Mouse (Mus musculus): ENCODE measurements around the gene Cntd1. TPM values are rescaled to one million over a fixed set of nuclear protein-coding genes. Genes with fewer than 3 reads are reported as not detected.

Cntd1 gene
- total RNA-seq, 2 experiments from 2014 or later: 0.29 to 0.56 TPM

- no peak for TF ChIP-seq CTCF (conservative IDR thresholded peaks at IDR 0.05)
- peak in 1 of 2 experiments; percentile 34 for DNase-seq (ENCODE audit: low spot score in 2 of 2)
- peak overlapping the region; percentile 86 for H3K4me3 ChIP-seq
- H3K27ac ChIP-seq: peak overlapping the region; percentile 96
Measured at GRCm38 (mm10) chr11:101277381-101278222, 1.2 kb upstream of the Cntd1 start.

GRCm38 (mm10) chr11:101279193-101279569 is 369 bp downstream of the Cntd1 start:
- H3K4me3 ChIP-seq: peak overlapping the region; percentile 86
- peak overlapping the region; percentile 96; the same call in 1 of the 2 replicates for H3K27ac ChIP-seq
- no peak for DNase-seq (ENCODE audit: low spot score in 2 of 2)
- no peak for TF ChIP-seq CTCF (conservative IDR thresholded peaks at IDR 0.05)

GRCm38 (mm10) chr11:101280837-101281236 is 2.0 kb downstream of the Cntd1 start:
- Histone ChIP-seq H3K27ac (no peak overlapping the region), H3K4me3 (no peak overlapping the region)
- TF ChIP-seq CTCF (conservative IDR thresholded peaks at IDR 0.05): no peak
- no peak for DNase-seq (ENCODE audit: low spot score in 2 of 2)

- Histone ChIP-seq H3K4me3 (no peak overlapping the region), H3K27ac (no peak overlapping the region)
- DNase-seq (ENCODE audit: low spot score in 2 of 2): no peak
- TF ChIP-seq CTCF (conservative IDR thresholded peaks at IDR 0.05): no peak
Measured at GRCm38 (mm10) chr11:101282896-101283295, 4.1 kb downstream of the Cntd1 start.

- no peak for TF ChIP-seq CTCF (conservative IDR thresholded peaks at IDR 0.05)
- no peak for DNase-seq (ENCODE audit: low spot score in 2 of 2)
- H3K27ac ChIP-seq: no peak overlapping the region
- no peak overlapping the region for H3K4me3 ChIP-seq
Measured at GRCm38 (mm10) chr11:101283805-101284204, 5.0 kb downstream of the Cntd1 start.

GRCm38 (mm10) chr11:101287306-101287705 is 8.5 kb downstream of the Cntd1 start:
- Histone ChIP-seq H3K27ac (peak overlapping the region; percentile 65), H3K4me3 (no peak overlapping the region)
- peak in 1 of 2 experiments; percentile 45 for DNase-seq (ENCODE audit: low spot score in 2 of 2)
- TF ChIP-seq CTCF (conservative IDR thresholded peaks at IDR 0.05): no peak

GRCm38 (mm10) chr11:101291231-101291630 is 12.4 kb downstream of the Cntd1 start:
- TF ChIP-seq CTCF (conservative IDR thresholded peaks at IDR 0.05): no peak
- Histone ChIP-seq H3K4me3 (no peak overlapping the region), H3K27ac (no peak overlapping the region)
- DNase-seq (ENCODE audit: low spot score in 2 of 2): no peak

- no peak overlapping the region for H3K4me3 ChIP-seq
- TF ChIP-seq CTCF (conservative IDR thresholded peaks at IDR 0.05): no peak
- no peak for DNase-seq (ENCODE audit: low spot score in 2 of 2)
- H3K27ac ChIP-seq: no peak overlapping the region
Measured at GRCm38 (mm10) chr11:101295191-101295590, 16.4 kb downstream of the Cntd1 start.

- no peak for DNase-seq (ENCODE audit: low spot score in 2 of 2)
- peak; percentile 35 for TF ChIP-seq CTCF (conservative IDR thresholded peaks at IDR 0.05)
Measured at GRCm38 (mm10) chr11:101300881-101301280, 22.1 kb downstream of the Cntd1 start.

GRCm38 (mm10) chr11:101301299-101302003 is 22.6 kb downstream of the Cntd1 start:
- Histone ChIP-seq H3K4me3 (peak overlapping the region; percentile 98), H3K27ac (peak overlapping the region; percentile 82)
- no peak for TF ChIP-seq CTCF (conservative IDR thresholded peaks at IDR 0.05)
- DNase-seq (ENCODE audit: low spot score in 2 of 2): no peak

More at GRCm38 (mm10) chr11:101300881-101301280, 22.1 kb downstream of the Cntd1 start:
- Histone ChIP-seq H3K4me3 (peak overlapping the region; percentile 98), H3K27ac (no peak overlapping the region)

- H3K4me3 ChIP-seq: peak within 1 kb of the TSS; percentile 98
- TF ChIP-seq CTCF (conservative IDR thresholded peaks at IDR 0.05): peak; percentile 99
- DNase-seq (ENCODE audit: low spot score in 2 of 2): peak; percentile 95 to 100
- H3K27ac ChIP-seq: peak within 1 kb of the TSS; percentile 82
Measured at GRCm38 (mm10) chr11:101302004-101302798, 23.4 kb downstream of the Cntd1 start, which contains the start of gene Becn1. Gene Becn1, minus strand, starts transcription at chr11:101302286.

- no peak overlapping the region for H3K4me3 ChIP-seq
- DNase-seq (ENCODE audit: low spot score in 2 of 2): no peak
- no peak for TF ChIP-seq CTCF (conservative IDR thresholded peaks at IDR 0.05)
- H3K27ac ChIP-seq: no peak overlapping the region
Measured at GRCm38 (mm10) chr11:101307744-101308143, 28.9 kb downstream of the Cntd1 start.
